ENCODE assay signal across 8 mouse cellular contexts in genomic region chr11:117232032-117232431, GRCm38 (mm10). TPM values are rescaled to one million over a fixed set of nuclear protein-coding genes. Genes with fewer than 3 reads are reported as not detected.
DNase-seq lines count a peak whose midpoint lies in the region; ATAC-seq and TF ChIP-seq lines count a peak whose summit lies in the region.

No protein-coding gene starts in this region.

- no peak for TF ChIP-seq CTCF in embryonic fibroblast, embryonic 13.5 days (IDR thresholded peaks at IDR 0.05; ENCODE audit: borderline replicate concordance, insufficient read depth, low read length)
- no peak for TF ChIP-seq CTCF in lung, postnatal 0 days (IDR thresholded peaks at IDR 0.05)

- peak; percentile 79 for TF ChIP-seq POLR2A in embryonic fibroblast, embryonic 13.5 days (IDR thresholded peaks at IDR 0.05; ENCODE audit: low read depth, low read length)

- 19% methylated on average over 19 of the region's 19 CpGs for WGBS in heart, embryonic 15.5 days
- 21% methylated on average over 19 of the region's 19 CpGs for WGBS in kidney, embryonic 16.5 days
- WGBS in lung, postnatal 0 days: 17% methylated on average over 19 of the region's 19 CpGs

- DNase-seq in adrenal gland, postnatal 10 days: peak; percentile 84
- DNase-seq in lung, postnatal 0 days (ENCODE audit: low spot score): peak; percentile 86
- DNase-seq in testis, postnatal 14 days (ENCODE audit: low spot score): peak; percentile 79
- DNase-seq in B cell, adult 2 months: no peak

- no peak; the same call in 1 of the 2 replicates for ATAC-seq in heart, embryonic 15.5 days (replicated peaks; ENCODE audit: insufficient number of reproducible peaks, insufficient read depth, low FRiP score, low read depth)
- peak; percentile 67; the same call in 1 of the 2 replicates for ATAC-seq in kidney, embryonic 16.5 days (ENCODE audit: low FRiP score, low TSS enrichment)
- ATAC-seq in lung, postnatal 0 days: peak; percentile 77
- no peak for ATAC-seq in megakaryocyte, adult 5-6 weeks (ENCODE audit: poor library complexity, severe bottlenecking)

- peak overlapping the region; percentile 42 for H3K9ac ChIP-seq in heart, embryonic 15.5 days
- H3K9ac ChIP-seq in kidney, embryonic 16.5 days (replicated peaks; ENCODE audit: low read length): peak overlapping the region; percentile 62
- H3K9ac ChIP-seq in lung, postnatal 0 days (replicated peaks; ENCODE audit: low read depth): no peak overlapping the region

- no peaks in the 10 kb centered on the region for H3K9me3 ChIP-seq in heart, embryonic 15.5 days (replicated peaks)
- no peaks in the 10 kb centered on the region for H3K9me3 ChIP-seq in kidney, embryonic 16.5 days (ENCODE audit: low read length)
- H3K9me3 ChIP-seq in lung, postnatal 0 days (ENCODE audit: low read length): no peaks in the 10 kb centered on the region

- H3K4me2 ChIP-seq in heart, embryonic 15.5 days: peak overlapping the region; percentile 70
- peak overlapping the region; percentile 55 for H3K4me2 ChIP-seq in kidney, embryonic 16.5 days (replicated peaks; ENCODE audit: low read depth, low read length)
- H3K4me2 ChIP-seq in lung, postnatal 0 days (replicated peaks; ENCODE audit: low read depth, low read length): peak overlapping the region; percentile 56

- no peaks in the 10 kb centered on the region for H3K36me3 ChIP-seq in heart, embryonic 15.5 days
- H3K36me3 ChIP-seq in kidney, embryonic 16.5 days (ENCODE audit: insufficient read depth, low read length): no peaks in the 10 kb centered on the region
- H3K36me3 ChIP-seq in lung, postnatal 0 days (ENCODE audit: insufficient read depth, low read length): no peaks in the 10 kb centered on the region

- 0 out of 2 replicates have a peak, but pooled peaks cover 4% of the 10 kb centered on the region for H3K27me3 ChIP-seq in heart, embryonic 15.5 days
- H3K27me3 ChIP-seq in kidney, embryonic 16.5 days (ENCODE audit: insufficient read depth, low read length): no peaks in the 10 kb centered on the region
- H3K27me3 ChIP-seq in lung, postnatal 0 days (replicated peaks; ENCODE audit: insufficient read depth, low read length): no peaks in the 10 kb centered on the region

- no peak for TF ChIP-seq EP300 in lung, postnatal 0 days (IDR thresholded peaks at IDR 0.05)

- peak overlapping the region; percentile 65 for H3K4me3 ChIP-seq in embryonic fibroblast, embryonic 13.5 days (ENCODE audit: insufficient read depth, low read length)
- peak overlapping the region; percentile 42 for H3K4me3 ChIP-seq in heart, embryonic 15.5 days
- H3K4me3 ChIP-seq in kidney, embryonic 16.5 days (ENCODE audit: low read length): peak overlapping the region; percentile 34
- peak overlapping the region; percentile 20 for H3K4me3 ChIP-seq in lung, postnatal 0 days (ENCODE audit: low read depth, low read length)

- peaks cover 11% of the 10 kb centered on the region for H3K4me1 ChIP-seq in embryonic fibroblast, embryonic 13.5 days (ENCODE audit: control insufficient read depth, insufficient read depth, low read length)
- peaks cover 49% of the 10 kb centered on the region for H3K4me1 ChIP-seq in heart, embryonic 15.5 days (replicated peaks)
- peaks cover 45% of the 10 kb centered on the region for H3K4me1 ChIP-seq in kidney, embryonic 16.5 days (ENCODE audit: insufficient read depth, low read length)
- peaks cover 4% of the 10 kb centered on the region for H3K4me1 ChIP-seq in lung, postnatal 0 days (ENCODE audit: insufficient read depth, low read depth, low read length)

- H3K27ac ChIP-seq in embryonic fibroblast, embryonic 13.5 days (ENCODE audit: insufficient read depth, low read length): peak overlapping the region; percentile 94
- peak overlapping the region; percentile 17; the same call in 1 of the 2 replicates for H3K27ac ChIP-seq in heart, embryonic 15.5 days
- peak overlapping the region; percentile 60 for H3K27ac ChIP-seq in kidney, embryonic 16.5 days (ENCODE audit: low read length)
- peak overlapping the region; percentile 44; the same call in 1 of the 2 replicates for H3K27ac ChIP-seq in lung, postnatal 0 days (ENCODE audit: low read length)

RNA-seq across cellular contexts. Expression of gene Sept9, which starts 32.6 kb away (rescaled TPM):
- total RNA-seq in adrenal gland, postnatal 10 days (2021): 100 to 1,000 TPM; 115 to 146 TPM
- polyA plus RNA-seq in embryonic fibroblast, embryonic 13.5 days (2011; ENCODE audit: insufficient read length, low read depth, missing spikeins): 198 and 206 TPM in 2 replicates
- 50.6 and 76.8 TPM in 2 replicates for polyA plus RNA-seq in heart, embryonic 15.5 days (2015; fragmentation: Nextera tagmentation; extraction: Ambion mirVana)
- 123 and 131 TPM in 2 replicates for polyA plus RNA-seq in kidney, embryonic 16.5 days (2015; fragmentation: Nextera tagmentation; extraction: Ambion mirVana)
- 52.5 and 56.1 TPM in 2 replicates for polyA plus RNA-seq in lung, postnatal 0 days (2015; fragmentation: Nextera tagmentation; extraction: Ambion mirVana)
- total RNA-seq in megakaryocyte, adult 5-6 weeks (2015): 162 and 178 TPM in 2 replicates
- 335 and 338 TPM in 2 replicates for total RNA-seq in megakaryocyte, adult 5-6 weeks (2017)

Comparison
In these comparisons a context has a peak if more than half of its experiments do, and no peak if none do; other contexts are left out.
1. DNase-seq: peak in adrenal gland, postnatal 10 days (single experiment), lung, postnatal 0 days (single experiment) and testis, postnatal 14 days (single experiment); none in B cell, adult 2 months (0 of 2).
2. H3K27ac ChIP-seq: peak in every context shown above with its lines; median percentile 94 in embryonic fibroblast, embryonic 13.5 days; 60 in kidney, embryonic 16.5 days; 44 in lung, postnatal 0 days; 17 in heart, embryonic 15.5 days.
3. ATAC-seq: peak in kidney, embryonic 16.5 days (single experiment) and lung, postnatal 0 days (single experiment); none in heart, embryonic 15.5 days (single experiment) and megakaryocyte, adult 5-6 weeks (single experiment).
4. Peak in every context shown above with its lines, with median percentiles within 50 percentile points of each other: H3K4me3 ChIP-seq and H3K4me2 ChIP-seq.